ENCODE assay signal across 12 mouse cellular contexts in the genomic region with DNA sequence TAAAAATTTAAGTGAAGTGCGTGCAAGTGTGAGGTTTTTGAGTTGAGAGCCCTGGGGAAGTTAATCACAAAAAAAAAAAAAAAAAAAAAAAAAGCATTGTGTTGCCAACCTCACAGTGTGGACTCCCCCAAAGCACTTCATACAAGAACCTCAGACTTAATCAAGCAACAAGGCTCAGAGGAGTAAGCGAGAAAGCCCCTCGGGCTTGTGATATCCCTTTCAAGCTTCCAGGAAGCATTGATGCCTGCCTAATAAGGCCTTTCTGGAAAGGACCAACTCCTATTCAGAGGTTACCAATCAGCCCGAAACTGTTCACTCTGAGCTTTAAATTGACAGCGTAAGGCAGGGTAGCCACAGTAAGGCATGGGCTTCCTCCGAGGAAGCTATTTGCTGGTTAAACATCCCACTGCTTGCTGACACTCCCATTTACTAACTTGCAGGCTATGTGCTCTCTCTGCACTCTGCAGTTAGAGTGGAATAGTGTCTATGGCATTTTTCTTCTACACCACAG.
A peak's percentile ranks its signal among the peaks of the same experiment; 100 is the strongest.
DNase-seq lines count a peak whose midpoint lies in the region; ATAC-seq and TF ChIP-seq lines count a peak whose summit lies in the region.
"Had no signal": no experiment of that assay in that cellular context is flagged by ENCODE, and none has a peak within 500 bp of the region (broad histone marks: within the 10 kb centered on the region; RNA-seq: fewer than 3 reads in every experiment).

No protein-coding gene starts in this region.

- peak; percentile 50 for DNase-seq in embryo, embryonic 11 days
- DNase-seq in midbrain, postnatal 0 days (ENCODE audit: low spot score): peak; percentile 66
- no peak for DNase-seq in spleen, adult 12 weeks (ENCODE audit: low spot score)
- DNase-seq: kidney, adult 2 months; liver; lung, postnatal 14 days had no signal

- WGBS in forebrain, embryonic 12.5 days: under 1% methylated on average over 6 of the region's 6 CpGs
- 14% methylated on average over 6 of the region's 6 CpGs for WGBS in hindbrain, embryonic 16.5 days
- WGBS in midbrain, postnatal 0 days: 11% methylated on average over 6 of the region's 6 CpGs
- WGBS in kidney, embryonic 16.5 days: 51% methylated on average over 6 of the region's 6 CpGs

- no peaks in the 10 kb centered on the region for H3K9me3 ChIP-seq in forebrain, embryonic 12.5 days
- no peaks in the 10 kb centered on the region for H3K9me3 ChIP-seq in hindbrain, embryonic 16.5 days (ENCODE audit: control insufficient read depth, low read length)
- H3K9me3 ChIP-seq in midbrain, postnatal 0 days (ENCODE audit: low read length): no peaks in the 10 kb centered on the region
- H3K9me3 ChIP-seq in kidney, embryonic 16.5 days (ENCODE audit: low read length): no peaks in the 10 kb centered on the region

- no peak overlapping the region for H3K4me3 ChIP-seq in forebrain, embryonic 12.5 days (replicated peaks)
- H3K4me3 ChIP-seq in hindbrain, embryonic 16.5 days (ENCODE audit: low read length): no peak overlapping the region
- H3K4me3 ChIP-seq in midbrain, postnatal 0 days (ENCODE audit: low read depth, low read length): no peak overlapping the region
- no peak overlapping the region for H3K4me3 ChIP-seq in kidney, embryonic 16.5 days (ENCODE audit: low read length)

- no peak overlapping the region for H3K9ac ChIP-seq in forebrain, embryonic 12.5 days
- H3K9ac ChIP-seq in hindbrain, embryonic 16.5 days (ENCODE audit: low read depth, low read length): no peak overlapping the region
- H3K9ac ChIP-seq in midbrain, postnatal 0 days (replicated peaks; ENCODE audit: low read length, poor library complexity, severe bottlenecking): no peak overlapping the region
- no peak overlapping the region for H3K9ac ChIP-seq in kidney, embryonic 16.5 days (replicated peaks; ENCODE audit: low read length)

- no peak for TF ChIP-seq CTCF in midbrain, postnatal 0 days (IDR thresholded peaks at IDR 0.05)

- peak; percentile 86 for ATAC-seq in forebrain, embryonic 12.5 days (ENCODE audit: low FRiP score)
- peak; percentile 81 for ATAC-seq in hindbrain, embryonic 16.5 days
- ATAC-seq in midbrain, postnatal 0 days (ENCODE audit: low FRiP score): peak; percentile 27; the same call in 1 of the 2 replicates
- no peak for ATAC-seq in kidney, embryonic 16.5 days (ENCODE audit: low FRiP score, low TSS enrichment)
- ATAC-seq in CD4-positive, CD25-positive, alpha-beta regulatory T cell, adult 4 months: no peak
- ATAC-seq in activated CD4-positive, CD25-positive, alpha-beta regulatory T cell, adult 4 months: no peak

- H3K36me3 ChIP-seq in forebrain, embryonic 12.5 days (replicated peaks): no peaks in the 10 kb centered on the region
- no peaks in the 10 kb centered on the region for H3K36me3 ChIP-seq in hindbrain, embryonic 16.5 days (ENCODE audit: control insufficient read depth, insufficient read depth, low read length)
- H3K36me3 ChIP-seq in midbrain, postnatal 0 days (ENCODE audit: insufficient read depth, low read length): no peaks in the 10 kb centered on the region
- H3K36me3 ChIP-seq in kidney, embryonic 16.5 days (ENCODE audit: insufficient read depth, low read length): no peaks in the 10 kb centered on the region

- no peaks in the 10 kb centered on the region for H3K27me3 ChIP-seq in forebrain, embryonic 12.5 days
- H3K27me3 ChIP-seq in hindbrain, embryonic 16.5 days (replicated peaks; ENCODE audit: control insufficient read depth, insufficient read depth, low read length): no peaks in the 10 kb centered on the region; the same call in 1 of the 2 replicates
- no peaks in the 10 kb centered on the region for H3K27me3 ChIP-seq in midbrain, postnatal 0 days (ENCODE audit: insufficient read depth, low read length)
- H3K27me3 ChIP-seq in kidney, embryonic 16.5 days (ENCODE audit: insufficient read depth, low read length): no peaks in the 10 kb centered on the region

- H3K4me2 ChIP-seq in forebrain, embryonic 12.5 days: 0 out of 2 replicates have a peak overlapping the region, but pooled peaks have one; percentile 13
- H3K4me2 ChIP-seq in hindbrain, embryonic 16.5 days (ENCODE audit: low read length): no peak overlapping the region
- H3K4me2 ChIP-seq in midbrain, postnatal 0 days (ENCODE audit: low read depth, low read length, poor library complexity, severe bottlenecking): no peak overlapping the region
- no peak overlapping the region for H3K4me2 ChIP-seq in kidney, embryonic 16.5 days (replicated peaks; ENCODE audit: low read depth, low read length)
- H3K4me2 ChIP-seq: heart, embryonic 11.5 days had no signal

- peaks cover 12% of the 10 kb centered on the region for H3K4me1 ChIP-seq in forebrain, embryonic 12.5 days
- H3K4me1 ChIP-seq in hindbrain, embryonic 16.5 days (ENCODE audit: control insufficient read depth, insufficient read depth, low read depth, low read length): no peaks in the 10 kb centered on the region
- 0 out of 2 replicates have a peak, but pooled peaks cover 2% of the 10 kb centered on the region for H3K4me1 ChIP-seq in midbrain, postnatal 0 days (ENCODE audit: insufficient read depth, low read length)
- no peaks in the 10 kb centered on the region for H3K4me1 ChIP-seq in kidney, embryonic 16.5 days (ENCODE audit: insufficient read depth, low read length)

- peak overlapping the region; percentile 31; the same call in 1 of the 2 replicates for H3K27ac ChIP-seq in forebrain, embryonic 12.5 days
- H3K27ac ChIP-seq in hindbrain, embryonic 16.5 days (ENCODE audit: low read depth, low read length): no peak overlapping the region
- no peak overlapping the region for H3K27ac ChIP-seq in midbrain, postnatal 0 days (ENCODE audit: low read depth, low read length)
- H3K27ac ChIP-seq in kidney, embryonic 16.5 days (ENCODE audit: low read length): no peak overlapping the region

Comparison
In these comparisons a context has a peak if more than half of its experiments do, and no peak if none do; other contexts are left out.
1. ATAC-seq: peak in forebrain, embryonic 12.5 days (single experiment), hindbrain, embryonic 16.5 days (single experiment) and midbrain, postnatal 0 days (single experiment); none in kidney, embryonic 16.5 days (single experiment), CD4-positive, CD25-positive, alpha-beta regulatory T cell, adult 4 months (single experiment) and activated CD4-positive, CD25-positive, alpha-beta regulatory T cell, adult 4 months (single experiment).